ENCODE assay signal across 7 mouse cellular contexts in the genomic region with DNA sequence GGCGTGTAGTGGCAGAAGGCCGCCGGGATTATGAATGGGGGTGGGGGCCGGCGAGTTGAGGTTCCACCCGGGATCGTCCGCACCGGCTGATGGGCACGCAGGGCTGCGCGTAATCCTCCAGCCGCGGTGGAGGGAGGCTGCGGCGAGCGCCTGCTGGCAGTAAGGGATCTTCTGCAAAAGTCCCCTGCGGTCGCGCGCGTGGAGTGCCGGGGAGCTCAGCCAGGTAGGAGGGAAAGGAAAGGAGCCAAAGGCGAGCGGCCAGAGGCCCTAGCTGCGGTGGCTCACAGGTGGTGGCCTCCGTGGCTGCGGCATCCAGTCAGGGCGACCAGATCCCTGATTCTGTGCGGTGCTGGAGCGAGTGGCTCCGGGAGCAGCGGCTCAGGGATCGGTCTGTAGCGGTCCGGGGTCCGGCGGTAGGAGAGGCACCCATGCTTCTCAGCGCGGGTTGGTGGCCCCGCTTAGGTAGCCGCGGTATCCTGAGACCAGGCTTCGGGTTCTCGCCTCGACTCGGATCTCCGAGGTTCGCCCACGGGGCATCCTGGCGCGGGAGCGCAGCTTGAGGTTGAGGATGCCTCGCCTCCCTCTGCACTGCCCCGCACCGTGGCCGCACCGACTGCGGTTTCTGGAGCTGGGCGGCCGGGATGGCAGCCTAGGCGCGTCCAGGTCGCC. TPM values are rescaled to one million over a fixed set of nuclear protein-coding genes. Genes with fewer than 3 reads are reported as not detected.
DNase-seq lines count a peak whose midpoint lies in the region; ATAC-seq lines count a peak whose summit lies in the region.

No protein-coding gene starts in this region.

- H3K36me3 ChIP-seq in midbrain, embryonic 16.5 days (ENCODE audit: control insufficient read depth, insufficient read depth, low read length) = no peaks in the 10 kb centered on the region

- H3K4me1 ChIP-seq in midbrain, embryonic 16.5 days (ENCODE audit: control insufficient read depth, insufficient read depth, low read length) = no peaks in the 10 kb centered on the region; the same call in 1 of the 2 replicates

- under 1% methylated on average over 64 of the region's 64 CpGs for WGBS in midbrain, embryonic 16.5 days

- H3K9ac ChIP-seq in midbrain, embryonic 16.5 days (ENCODE audit: low read depth, low read length) = peak overlapping the region; percentile 85

- peak overlapping the region; percentile 73 for H3K4me3 ChIP-seq in midbrain, embryonic 16.5 days (ENCODE audit: low read depth, low read length)

- H3K27ac ChIP-seq in midbrain, embryonic 16.5 days (ENCODE audit: low read length) = peak overlapping the region; percentile 69

- DNase-seq in thymus, postnatal 4 days = peak; percentile 12
- DNase-seq in thymus, adult 18-20 months = no peak
- DNase-seq in embryo, embryonic 10.5 days (ENCODE audit: low spot score) = peak; percentile 40
- DNase-seq in left cerebral cortex, postnatal 25 days (ENCODE audit: low spot score in 2 of 2) = peak; percentile 46 to 68
- DNase-seq in thymus, postnatal 0 days (ENCODE audit: low spot score) = no peak

- no peaks in the 10 kb centered on the region for H3K27me3 ChIP-seq in midbrain, embryonic 16.5 days (ENCODE audit: control insufficient read depth, insufficient read depth, low read depth, low read length)

- peak overlapping the region; percentile 74 for H3K4me2 ChIP-seq in midbrain, embryonic 16.5 days (ENCODE audit: low read length)

- peak; percentile 22 to 48; a peak in 2 of 4 replicates for ATAC-seq in hematopoietic stem cell, adult 5-6 weeks (replicated peaks in 1 of 2; ENCODE audit: insufficient read depth in 1 of 2, low FRiP score in 2 of 2, low TSS enrichment in 1 of 2, low read depth in 1 of 2, poor library complexity in 2 of 2, severe bottlenecking in 2 of 2)
- ATAC-seq in midbrain, embryonic 16.5 days = peak; percentile 87

- intact Hi-C loops in left cerebral cortex, postnatal 25 days (cut with DNase I) = no loop called here

- H3K9me3 ChIP-seq in midbrain, embryonic 16.5 days (replicated peaks; ENCODE audit: control insufficient read depth, low read length, poor library complexity, severe bottlenecking) = no peaks in the 10 kb centered on the region

RNA-seq across cellular contexts. Expression of gene Pde4b, which starts 0.4 kb away (rescaled TPM):
- 165 and 214 TPM in 2 replicates for total RNA-seq in hematopoietic stem cell, adult 5-6 weeks (2017)
- total RNA-seq in left cerebral cortex, postnatal 25 days (2021) = 100 to 1,000 TPM; 116 to 134 TPM
- 62.5 and 64.5 TPM in 2 replicates for polyA plus RNA-seq in midbrain, embryonic 16.5 days (2015; fragmentation: Nextera tagmentation; extraction: Ambion mirVana)
- polyA plus RNA-seq in thymus, postnatal 0 days (2015; fragmentation: Nextera tagmentation; extraction: Ambion mirVana) = 24.5 and 27.7 TPM in 2 replicates

Comparison
In these comparisons a context has a peak if more than half of its experiments do, and no peak if none do; other contexts are left out.
1. DNase-seq: peak in thymus, postnatal 4 days (single experiment), embryo, embryonic 10.5 days (single experiment) and left cerebral cortex, postnatal 25 days (2 of 2); none in thymus, adult 18-20 months (0 of 2) and thymus, postnatal 0 days (single experiment).